Mouse (Mus musculus) limb, embryonic 11.5 days (tissue): ENCODE measurements at regions not wholly inside any gene's neighbourhood (a gene's known extent, or its start where the extent isn't known, plus 50 kb on each side); places are given as distances from the start of the nearest gene placed in this dataset.

Source experiments
- ATAC-seq: fragments of 200-750 bp; cut with Nextera tagmentation; 2 replicates; pipeline ENCODE4 v1.8.0; 2017; ENCODE audit warnings: low read depth; ENCODE audit not compliant: insufficient number of reproducible peaks, low FRiP score, low TSS enrichment
- DNase-seq: peaks from one replicate; pipeline ENCODE4 v3.0.0-alpha.2; 2015; ENCODE audit warnings: low spot score
- H3K27ac ChIP-seq: fragments of 300-500 bp; sonication (generic); replicated peaks from 2 replicates; pipeline ENCODE4 v1.5.1; 2014; ENCODE audit warnings: low read depth, mild to moderate bottlenecking, low read length
- H3K27me3 ChIP-seq: fragments of 300-500 bp; sonication (generic); 2 replicates; pipeline ENCODE4 v1.6.1; 2014; ENCODE audit warnings: mild to moderate bottlenecking, low read length, mixed read lengths; ENCODE audit not compliant: control insufficient read depth, insufficient read depth
- H3K36me3 ChIP-seq: fragments of 300-500 bp; sonication (generic); 2 replicates; pipeline ENCODE4 v1.6.1; 2014; ENCODE audit warnings: mild to moderate bottlenecking, low read length, moderate library complexity, mixed read lengths; ENCODE audit not compliant: control insufficient read depth, insufficient read depth
- H3K4me1 ChIP-seq: fragments of 300-500 bp; sonication (generic); 2 replicates; pipeline ENCODE4 v1.6.1; 2014; ENCODE audit warnings: low read length, mixed read lengths; ENCODE audit not compliant: control insufficient read depth, insufficient read depth
- H3K4me2 ChIP-seq: fragments of 300-500 bp; sonication (generic); 2 replicates; pipeline ENCODE4 v1.6.1; 2014; ENCODE audit warnings: low read depth, mild to moderate bottlenecking, moderate library complexity; ENCODE audit not compliant: severe bottlenecking
- H3K4me3 ChIP-seq: fragments of 300-500 bp; sonication (generic); 2 replicates; pipeline ENCODE4 v1.5.1; 2014; ENCODE audit warnings: low read depth, low read length
- H3K9ac ChIP-seq: fragments of 300-500 bp; sonication (generic); 2 replicates; pipeline ENCODE4 v1.6.1; 2014; ENCODE audit warnings: mild to moderate bottlenecking, low read length
- H3K9me3 ChIP-seq: fragments of 300-500 bp; sonication (generic); 2 replicates; pipeline ENCODE4 v1.6.1; 2016; ENCODE audit warnings: low read length; ENCODE audit not compliant: control insufficient read depth
- WGBS: fragments of 180-500 bp; shearing (Covaris S2); extraction: QIAGEN DNeasy Blood & Tissue Kit; methylation state at CpG from one replicate; pipeline ENCODE4 v1.1.7; 2014; 5-methylcytosine and 5-hydroxymethylcytosine counted together

DNA sequence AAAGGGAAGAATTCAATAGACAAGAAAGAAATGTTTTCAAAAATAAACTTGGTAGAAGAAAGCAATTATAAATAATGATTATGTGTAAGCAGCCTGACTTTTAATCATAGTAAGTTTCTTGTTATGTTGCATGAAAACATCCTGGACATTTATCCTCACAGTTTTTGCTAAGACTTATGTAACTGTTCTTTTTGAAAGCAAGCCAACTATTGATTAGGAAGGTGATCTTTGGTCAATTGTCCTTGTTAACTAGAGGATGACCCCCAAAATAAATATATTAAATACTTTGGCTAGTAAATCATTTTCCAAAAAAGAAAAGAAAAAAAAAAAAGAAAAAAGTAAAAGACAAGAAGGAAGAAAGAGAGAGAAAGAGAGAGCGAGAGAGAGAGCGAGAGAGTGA, 92.0 kb upstream of the Speer4f2 start:
- no peak overlapping the region for H3K9ac ChIP-seq
- no peak for ATAC-seq
- WGBS, result 100% methylated on average over 2 of the region's 2 CpGs

DNA sequence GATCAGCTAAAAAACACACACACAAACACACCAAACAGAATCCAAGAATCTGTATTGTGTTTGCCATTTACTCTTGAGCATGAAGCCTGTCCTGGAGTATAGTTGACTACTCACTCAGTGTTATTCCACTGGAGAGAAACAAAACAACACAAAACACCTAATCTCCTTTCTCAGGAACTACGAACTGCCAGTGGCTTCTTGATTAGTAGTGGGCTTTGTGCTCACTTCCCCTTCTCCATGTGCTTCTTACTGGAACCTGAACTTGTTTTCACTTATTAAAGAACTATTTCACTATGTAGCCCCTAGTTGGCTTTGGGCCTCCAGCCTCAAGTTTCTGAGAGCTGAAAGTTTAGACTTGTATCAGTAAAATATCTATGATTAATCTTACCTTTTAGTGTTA, 84.0 kb upstream of the Speer4f2 start:
- Histone ChIP-seq H3K4me2 (no peak overlapping the region), H3K4me1 (no peaks in the 10 kb centered on the region), H3K36me3 (no peaks in the 10 kb centered on the region), H3K9ac (no peak overlapping the region), H3K4me3 (no peak overlapping the region), H3K27me3 (no peaks in the 10 kb centered on the region), H3K9me3 (no peaks in the 10 kb centered on the region), H3K27ac (no peak overlapping the region)
- ATAC-seq (no peak), DNase-seq (no peak)
- WGBS, result 76% methylated on average over 1 of the region's 1 CpGs

More for the DNA sequence above, 92.0 kb upstream of the Speer4f2 start:
- Histone ChIP-seq H3K27ac (no peak overlapping the region), H3K4me2 (no peak overlapping the region), H3K4me1 (no peaks in the 10 kb centered on the region), H3K9me3 (no peaks in the 10 kb centered on the region), H3K4me3 (no peak overlapping the region), H3K36me3 (no peaks in the 10 kb centered on the region), H3K27me3 (no peaks in the 10 kb centered on the region)
- no peak for DNase-seq

DNA sequence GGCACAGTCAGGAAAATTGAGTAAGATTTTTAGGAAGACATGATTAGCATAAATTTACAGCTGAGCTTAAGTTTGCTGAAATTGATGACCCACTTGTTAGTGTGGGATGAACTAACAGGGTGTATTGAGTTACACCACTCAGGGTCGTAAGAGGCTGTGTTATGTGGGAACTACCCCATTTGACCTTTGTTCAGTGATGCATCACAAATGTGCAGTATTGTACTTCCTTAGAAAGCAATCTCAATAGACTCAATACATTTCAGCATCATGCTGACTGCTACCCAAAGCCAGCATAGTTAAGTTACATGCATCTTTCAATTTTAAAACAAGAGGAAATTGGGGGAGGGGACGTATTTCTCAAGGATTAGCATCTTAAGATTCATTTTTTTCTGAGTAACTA, 80.4 kb upstream of the Speer4f2 start:
- Histone ChIP-seq H3K4me3 (no peak overlapping the region), H3K27me3 (no peaks in the 10 kb centered on the region), H3K4me1 (no peaks in the 10 kb centered on the region), H3K27ac (no peak overlapping the region), H3K4me2 (no peak overlapping the region), H3K9me3 (no peaks in the 10 kb centered on the region), H3K9ac (no peak overlapping the region), H3K36me3 (no peaks in the 10 kb centered on the region)
- WGBS, result 64% methylated on average over 2 of the region's 2 CpGs
- DNase-seq (no peak), ATAC-seq (no peak)

DNA sequence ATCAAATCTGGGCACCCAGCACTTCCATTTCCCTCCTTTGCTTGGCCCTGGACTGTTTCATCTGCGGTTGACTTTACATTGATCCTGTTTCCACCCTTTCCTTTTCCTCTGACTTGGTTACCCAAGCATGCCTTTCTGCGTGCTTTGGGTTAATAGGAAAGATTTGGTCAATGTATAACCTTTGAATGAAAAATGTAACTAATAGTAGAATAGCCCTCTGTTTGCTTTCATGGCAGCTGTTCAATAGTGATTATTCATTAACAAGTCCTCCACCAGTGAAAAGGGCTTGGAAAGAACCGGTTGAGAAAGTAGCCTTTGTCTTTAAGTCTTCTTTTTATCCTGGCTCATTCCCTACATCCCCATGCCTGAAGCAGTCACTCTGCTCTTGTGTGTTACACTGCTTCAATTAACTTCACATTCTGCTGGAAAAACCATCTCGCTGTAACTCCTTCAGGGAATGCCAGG, 76.4 kb upstream of the Speer4f2 start:
- Histone ChIP-seq H3K36me3 (no peaks in the 10 kb centered on the region), H3K4me1 (no peaks in the 10 kb centered on the region), H3K27ac (no peak overlapping the region), H3K4me3 (no peak overlapping the region), H3K9ac (no peak overlapping the region), H3K27me3 (no peaks in the 10 kb centered on the region), H3K9me3 (no peaks in the 10 kb centered on the region), H3K4me2 (no peak overlapping the region)
- WGBS, result 80% methylated on average over 4 of the region's 4 CpGs
- DNase-seq, result no peak
- no peak for ATAC-seq

DNA sequence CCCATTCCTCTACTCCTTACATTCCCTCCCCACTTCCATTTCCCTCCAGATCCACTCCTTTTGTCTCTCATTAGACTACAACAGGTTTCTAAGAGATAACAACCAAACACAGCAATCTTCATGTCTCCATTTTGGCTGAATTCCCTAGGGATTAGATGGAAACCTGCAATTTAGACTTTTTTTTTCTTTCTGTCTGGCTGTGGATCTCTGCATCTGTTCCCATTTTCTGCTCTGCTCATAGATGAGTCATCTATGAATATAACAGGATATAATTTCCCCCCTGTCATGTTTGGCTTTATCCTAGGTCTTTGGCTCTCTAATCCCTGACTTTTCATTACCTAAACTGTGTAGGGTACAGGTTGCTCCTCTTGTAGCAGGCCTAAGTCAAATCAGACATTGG, 73.1 kb upstream of the Speer4f2 start:
- H3K4me3 ChIP-seq, result no peak overlapping the region
- H3K27ac ChIP-seq, result no peak overlapping the region
- DNase-seq (no peak), ATAC-seq (no peak)
- no peaks in the 10 kb centered on the region for H3K36me3 ChIP-seq
- no peaks in the 10 kb centered on the region for H3K9me3 ChIP-seq
- no peaks in the 10 kb centered on the region for H3K4me1 ChIP-seq
- H3K9ac ChIP-seq, result no peak overlapping the region
- H3K4me2 ChIP-seq, result no peak overlapping the region
- H3K27me3 ChIP-seq, result no peaks in the 10 kb centered on the region

DNA sequence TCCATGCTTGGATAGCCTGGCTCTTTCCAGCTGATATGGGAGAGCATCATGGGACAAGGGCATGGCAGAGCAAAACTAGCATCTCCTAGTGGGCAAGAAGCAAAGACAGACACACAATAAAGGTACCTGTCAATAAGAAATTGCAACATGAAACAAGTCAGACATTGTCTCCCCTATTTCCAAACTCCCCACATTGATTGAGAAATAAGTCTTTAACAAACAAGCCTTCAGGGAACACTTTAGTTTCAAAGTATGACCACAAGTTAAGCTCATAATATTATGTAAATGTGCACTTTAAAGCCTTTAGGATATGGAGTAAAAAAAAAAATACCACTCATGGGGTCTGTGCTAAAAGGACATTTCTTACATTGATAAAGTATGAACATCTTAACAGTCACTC, 51.5 kb upstream of the Speer4f2 start:
- no peak overlapping the region for H3K4me3 ChIP-seq
- H3K4me1 ChIP-seq, result no peaks in the 10 kb centered on the region
- H3K36me3 ChIP-seq, result no peaks in the 10 kb centered on the region
- no peaks in the 10 kb centered on the region for H3K27me3 ChIP-seq
- no peaks in the 10 kb centered on the region for H3K9me3 ChIP-seq
- H3K27ac ChIP-seq, result no peak overlapping the region
- no peak overlapping the region for H3K4me2 ChIP-seq
- ATAC-seq (no peak), DNase-seq (no peak)
- no peak overlapping the region for H3K9ac ChIP-seq
